Mouse (Mus musculus) thymus, adult 2 months (tissue): ENCODE measurements around the gene Glipr2.

Source experiments
- CTCF ChIP-seq: fragments of 200-500 bp; IDR thresholded peaks from 2 replicates; pipeline ENCODE4 v1.5.1; 2012; ENCODE audit warnings: mild to moderate bottlenecking, control low read depth, low read length, moderate library complexity, borderline replicate concordance; ENCODE audit not compliant: control insufficient read depth, poor library complexity, insufficient read depth; ENCODE audit errors: extremely low read depth
- POLR2A ChIP-seq: fragments of 200-500 bp; IDR thresholded peaks from 2 replicates; pipeline ENCODE4 v1.6.1; 2012; ENCODE audit warnings: mild to moderate bottlenecking, low read length, control low read depth, moderate library complexity; ENCODE audit not compliant: control insufficient read depth, poor library complexity, insufficient read depth; ENCODE audit errors: extremely low read depth

DNA sequence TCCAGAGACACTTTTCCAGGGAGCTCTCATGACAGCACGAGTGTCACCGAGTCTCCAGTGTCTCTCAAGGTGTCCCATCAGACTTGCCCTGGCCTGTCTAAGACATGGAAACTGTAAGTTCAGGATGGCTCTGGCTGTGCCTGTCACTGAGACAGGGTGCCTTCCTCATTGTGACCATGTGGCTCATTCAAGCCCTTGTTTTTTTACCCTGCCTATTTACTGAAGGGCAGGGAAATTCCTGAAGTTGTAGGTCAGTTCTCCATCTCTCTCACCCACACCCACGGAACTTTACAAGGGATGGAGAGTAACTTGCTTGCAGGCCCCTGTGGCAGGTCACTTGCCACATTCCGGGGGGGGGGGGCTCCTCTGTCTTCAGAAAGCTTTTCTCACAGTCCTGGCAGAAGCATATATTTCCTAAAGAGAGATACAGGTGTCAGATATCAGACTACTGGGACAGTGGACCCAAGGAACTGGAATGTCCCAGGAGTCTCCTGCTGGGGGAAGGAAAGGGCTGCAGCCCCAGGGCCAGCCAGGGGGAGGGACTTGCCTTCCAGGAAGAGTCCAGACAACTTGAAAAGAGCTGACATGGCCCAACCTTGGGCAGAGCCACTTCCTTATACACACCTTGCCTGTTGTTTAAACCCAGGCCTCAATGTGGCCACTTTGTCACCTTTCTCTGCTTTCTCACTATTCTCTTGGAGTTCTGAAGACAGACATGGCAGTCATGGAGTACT is 7.9 kb downstream of the Glipr2 start:
- no peak for TF ChIP-seq POLR2A
- TF ChIP-seq CTCF: no peak
